Mouse (Mus musculus) heart, adult 2 months (tissue): ENCODE results near the gene Ehd1. TPM values are rescaled to one million over a fixed set of nuclear protein-coding genes. Genes with fewer than 3 reads are reported as not detected.

Experiments used
- DNase-seq, 2 experiments: peaks; one replicate each; pipeline ENCODE4 v3.0.0; 2021
- H3K27ac ChIP-seq: fragments of 200-600 bp; 2 replicates; pipeline ENCODE4 v1.8.1; 2022
- H3K27me3 ChIP-seq: fragments of 200-500 bp; 2 replicates; pipeline ENCODE4 v1.6.1; 2012; ENCODE audit warnings: mild to moderate bottlenecking, low read length, inconsistent platforms, mixed read lengths; ENCODE audit not compliant: control insufficient read depth, insufficient read depth
- H3K36me3 ChIP-seq: fragments of 200-500 bp; 2 replicates; pipeline ENCODE4 v1.6.1; 2012; ENCODE audit warnings: low read length, inconsistent platforms; ENCODE audit not compliant: control insufficient read depth, insufficient read depth
- H3K4me1 ChIP-seq: fragments of 200-500 bp; 2 replicates; pipeline ENCODE4 v1.6.1; 2011; ENCODE audit warnings: low read length; ENCODE audit not compliant: control insufficient read depth, insufficient read depth
- H3K4me3 ChIP-seq: fragments of 200-600 bp; 2 replicates; pipeline ENCODE4 v1.8.1; 2022
- H3K79me2 ChIP-seq: fragments of 200-500 bp; replicated peaks from 2 replicates; pipeline ENCODE4 v1.6.1; 2012; ENCODE audit warnings: mild to moderate bottlenecking, inconsistent platforms, low read length, moderate library complexity, mixed read lengths; ENCODE audit not compliant: control insufficient read depth, insufficient read depth
- H3K9ac ChIP-seq: fragments of 200-500 bp; 2 replicates; pipeline ENCODE4 v1.6.1; 2012; ENCODE audit warnings: low read depth, mild to moderate bottlenecking, control low read depth, inconsistent platforms, low read length, mixed read lengths
- CTCF ChIP-seq: fragments of 200-600 bp; IDR thresholded peaks from 2 replicates; pipeline ENCODE4 v1.8.1; 2022; ENCODE audit warnings: antibody characterized with exemption, mild to moderate bottlenecking, moderate library complexity
- EP300 ChIP-seq: fragments of 200-500 bp; IDR thresholded peaks from 2 replicates; pipeline ENCODE4 v1.6.1; 2011; ENCODE audit warnings: low read depth, low read length, control low read depth; ENCODE audit not compliant: insufficient read depth
- POLR2A ChIP-seq: fragments of 200-500 bp; IDR thresholded peaks from 2 replicates; pipeline ENCODE4 v1.6.1; 2011; ENCODE audit warnings: mild to moderate bottlenecking, low read depth, low read length, control low read depth; ENCODE audit not compliant: insufficient read depth
- WGBS: fragments of 180-500 bp; shearing (Covaris S2); methylation state at CpG from one replicate; pipeline ENCODE4 v1.1.7; 2018; 5-methylcytosine and 5-hydroxymethylcytosine counted together
- intact Hi-C: fragments of 180-260 bp; cut with DNase I; formaldehyde crosslinking; loops from one replicate; pipeline ENCODE4 v1.15.1; 2025
- polyA plus RNA-seq: library from polyadenylated mRNA; depleted of rRNA; stranded (reverse); fragments of >200 nt; gene quantifications from 2 replicates; pipeline ENCODE4 v1.2.3, GENCODE M21; 2012
- total RNA-seq, 2 experiments: library from RNA; stranded (reverse); gene quantifications; 2 replicates each; pipeline ENCODE4 v1.2.3; 2021

Gene Ehd1
- total and polyA plus RNA-seq, 3 experiments = 98.0 to 142 (median 120) TPM

DNA sequence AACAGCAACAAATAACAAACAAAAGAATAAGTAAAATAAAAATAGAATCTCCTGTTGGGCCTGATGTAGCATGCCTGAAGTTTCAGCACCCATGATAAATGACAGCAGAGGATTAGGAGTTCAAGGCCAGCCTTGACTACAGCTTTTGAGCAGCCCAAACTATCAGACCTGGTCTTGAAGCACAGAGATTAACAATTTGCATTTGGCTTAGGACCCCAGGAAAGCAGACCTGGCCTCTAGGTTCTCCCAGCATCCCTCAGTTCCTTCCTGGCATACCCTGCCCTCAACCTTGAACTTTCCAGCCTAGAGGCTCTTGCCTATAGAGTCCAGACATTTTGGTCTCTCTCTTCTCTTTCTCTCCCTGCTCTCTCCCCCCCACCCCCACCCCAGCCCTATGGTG, 37.8 kb upstream of the Ehd1 start:
- Histone ChIP-seq H3K27me3 (no peaks in the 10 kb centered on the region), H3K27ac (no peak overlapping the region), H3K79me2 (no peaks in the 10 kb centered on the region), H3K9ac (no peak overlapping the region), H3K4me3 (no peak overlapping the region), H3K4me1 (peaks cover 3% of the 10 kb centered on the region), H3K36me3 (no peaks in the 10 kb centered on the region)
- no peak for TF ChIP-seq EP300
- TF ChIP-seq CTCF = no peak
- intact Hi-C loops = no loop called here
- no peak for DNase-seq

DNA sequence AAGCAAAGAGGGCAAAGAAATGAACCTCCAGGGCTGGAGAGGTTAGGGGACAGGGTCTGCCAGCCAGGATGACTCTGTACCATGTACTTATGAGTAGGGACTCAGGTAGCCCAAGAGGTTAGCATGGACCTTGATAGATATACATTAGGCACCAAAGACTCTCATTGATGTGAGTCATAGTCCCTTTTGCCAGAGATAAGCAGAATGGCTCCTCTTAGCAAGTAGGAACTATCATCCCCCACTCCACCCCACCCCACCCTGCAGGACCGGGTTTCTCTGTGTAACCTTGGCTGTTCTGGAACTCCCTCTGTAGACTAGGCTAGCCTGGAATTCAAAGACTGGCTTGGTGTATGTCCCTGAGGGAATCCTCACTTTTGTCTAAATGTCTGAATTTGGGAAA, 36.4 kb upstream of the Ehd1 start:
- WGBS = 38% methylated on average over 1 of the region's 1 CpGs
- Histone ChIP-seq H3K4me3 (no peak overlapping the region), H3K4me1 (peaks cover 3% of the 10 kb centered on the region), H3K36me3 (no peaks in the 10 kb centered on the region), H3K27ac (no peak overlapping the region), H3K27me3 (no peaks in the 10 kb centered on the region), H3K9ac (no peak overlapping the region), H3K79me2 (no peaks in the 10 kb centered on the region)
- intact Hi-C loops = no loop called here
- no peak for DNase-seq
- TF ChIP-seq EP300 (no peak), CTCF (no peak), POLR2A (no peak)

DNA sequence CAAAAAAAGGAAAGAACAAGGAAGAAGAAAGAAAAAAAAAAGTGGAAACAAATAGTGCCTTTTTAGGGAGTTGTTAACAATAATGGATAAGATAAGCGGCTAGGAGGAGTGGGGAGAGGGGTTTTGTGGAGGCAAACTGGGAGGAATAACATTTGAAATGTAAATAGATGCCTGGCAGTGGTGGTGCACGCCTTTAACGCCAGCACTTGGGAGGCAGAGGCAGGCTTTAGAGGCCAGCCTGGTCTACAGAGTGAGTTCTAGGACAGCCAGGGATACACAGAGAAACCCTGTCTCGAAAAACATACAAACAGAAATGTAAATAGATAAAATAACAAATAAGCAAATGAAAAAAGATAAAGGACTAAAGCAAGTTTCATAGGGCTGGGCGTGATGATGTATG, 35.8 kb upstream of the Ehd1 start:
- Histone ChIP-seq H3K4me3 (peak overlapping the region; percentile 42), H3K27me3 (no peaks in the 10 kb centered on the region), H3K79me2 (no peaks in the 10 kb centered on the region), H3K9ac (no peak overlapping the region), H3K27ac (peak overlapping the region; percentile 75), H3K36me3 (no peaks in the 10 kb centered on the region), H3K4me1 (peaks cover 3% of the 10 kb centered on the region)
- DNase-seq = no peak
- TF ChIP-seq CTCF (no peak), EP300 (no peak), POLR2A (no peak)
- WGBS = 35% methylated on average over 5 of the region's 5 CpGs
- intact Hi-C loops = no loop called here

DNA sequence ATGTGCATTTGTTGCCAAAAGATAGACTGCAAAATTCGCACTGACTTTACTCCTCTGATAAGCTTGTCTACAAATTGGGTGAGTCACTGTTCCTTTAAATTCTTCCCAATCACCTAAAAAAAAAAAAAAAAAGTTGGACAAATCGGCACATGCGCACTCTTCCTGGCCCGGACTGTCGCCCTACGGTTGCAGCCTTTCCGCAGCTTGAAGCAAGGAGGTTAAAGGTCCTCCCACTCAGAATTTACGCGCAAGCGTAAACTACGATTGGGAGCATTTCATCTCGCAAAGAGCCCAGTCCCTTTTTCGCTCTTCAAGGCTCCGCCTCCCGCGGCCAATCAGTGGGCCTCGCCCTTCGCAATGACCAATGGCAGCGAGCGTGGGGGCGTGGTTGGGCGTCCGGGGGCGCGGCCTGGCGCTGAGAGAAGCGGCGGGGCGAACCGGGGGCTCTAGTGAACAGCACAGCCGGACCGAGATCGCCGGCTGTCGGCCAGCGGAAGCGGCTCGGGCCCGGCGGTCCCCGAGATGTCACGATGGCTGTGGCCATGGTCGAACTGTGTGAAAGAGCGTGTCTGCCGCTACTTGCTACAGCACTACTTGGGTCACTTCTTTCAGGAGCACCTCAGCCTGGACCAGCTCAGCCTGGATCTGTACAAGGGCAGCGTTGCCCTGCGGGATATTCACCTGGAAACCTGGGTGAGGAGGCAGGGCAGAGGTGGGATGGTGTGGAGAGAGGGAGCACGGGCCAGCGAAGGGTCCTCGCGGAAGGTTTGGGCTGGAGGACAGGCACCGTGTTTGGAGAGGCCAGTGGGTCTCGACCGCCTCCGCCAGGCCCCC, 35.0 kb upstream of the Ehd1 start, which contains the start of gene Atg2a:
Gene Atg2a (plus strand): TSS at position 395 of the 834 bp plus-strand sequence.
- H3K9ac ChIP-seq = peak within 1 kb of the TSS; percentile 80
- peaks cover under 1% of the 10 kb centered on the region for H3K4me1 ChIP-seq
- H3K4me3 ChIP-seq = peak within 1 kb of the TSS; percentile 96
- TF ChIP-seq EP300 (0 out of 2 replicates have a peak, but pooled peaks have one; percentile 36), CTCF (peak; percentile 32), POLR2A (peak; percentile 83)
- intact Hi-C loops = no loop called here
- H3K79me2 ChIP-seq = no peaks in the 10 kb centered on the region
- under 1% methylated on average over 55 of the region's 55 CpGs for WGBS
- peak within 1 kb of the TSS; percentile 86 for H3K27ac ChIP-seq
- no peaks in the 10 kb centered on the region for H3K36me3 ChIP-seq
- peak; percentile 98 to 99 for DNase-seq
- H3K27me3 ChIP-seq = no peaks in the 10 kb centered on the region

DNA sequence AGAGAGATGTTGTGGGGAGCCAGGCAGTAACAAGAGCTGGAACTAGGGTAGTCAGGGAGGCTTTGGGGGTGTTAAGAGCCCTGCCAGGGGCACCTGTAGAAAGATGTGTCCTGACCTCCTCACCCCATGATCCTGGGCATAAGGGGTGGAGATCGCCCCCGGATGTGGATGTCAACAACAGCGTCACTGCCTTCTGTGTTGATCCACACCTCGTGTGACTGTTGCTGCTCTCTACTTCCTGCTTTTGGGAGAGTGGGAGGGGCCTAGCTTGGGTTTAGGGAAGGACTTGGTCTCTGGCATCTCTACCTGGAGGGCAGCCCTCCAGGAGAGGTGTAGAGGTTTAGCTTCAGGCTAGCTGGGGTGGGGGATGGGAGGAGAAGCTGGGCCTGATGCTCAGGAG, 34.2 kb upstream of the Ehd1 start:
- TF ChIP-seq EP300 (0 out of 2 replicates have a peak, but pooled peaks have one; percentile 25), POLR2A (0 out of 2 replicates have a peak, but pooled peaks have one; percentile 38), CTCF (no peak)
- peak; percentile 55 to 63 for DNase-seq
- 0% methylated on average over 4 of the region's 4 CpGs for WGBS
- peak overlapping the region; percentile 96 for H3K4me3 ChIP-seq
- H3K27ac ChIP-seq = peak overlapping the region; percentile 86
- no peaks in the 10 kb centered on the region for H3K79me2 ChIP-seq
- H3K4me1 ChIP-seq = no peaks in the 10 kb centered on the region; the same call in none of the 2 replicates
- no peaks in the 10 kb centered on the region for H3K36me3 ChIP-seq
- intact Hi-C loops = no loop called here
- H3K9ac ChIP-seq = peak overlapping the region; percentile 80
- H3K27me3 ChIP-seq = no peaks in the 10 kb centered on the region

DNA sequence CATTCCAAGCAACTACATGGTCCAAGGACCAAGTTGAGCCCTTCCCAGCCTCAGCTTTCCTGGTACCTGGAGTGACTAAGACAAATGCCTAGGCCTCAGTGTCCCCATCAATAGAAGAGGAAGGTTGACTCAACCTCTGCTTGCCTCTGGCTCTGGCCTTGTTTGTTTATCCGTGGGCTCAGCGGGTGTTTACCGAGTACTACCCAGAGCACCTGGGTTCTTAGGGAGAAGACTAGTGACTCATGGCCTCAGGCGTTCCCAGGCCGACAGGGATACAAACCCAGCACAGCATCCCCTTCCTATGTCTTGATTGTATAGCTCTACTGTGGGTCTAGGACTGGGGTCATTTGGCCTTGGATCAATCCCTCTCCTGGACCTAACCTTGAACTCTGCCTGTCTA, 33.3 kb upstream of the Ehd1 start:
- WGBS = 76% methylated on average over 5 of the region's 5 CpGs
- no peak for DNase-seq
- H3K79me2 ChIP-seq = no peaks in the 10 kb centered on the region
- H3K4me1 ChIP-seq = no peaks in the 10 kb centered on the region; the same call in none of the 2 replicates
- no peak overlapping the region for H3K9ac ChIP-seq
- no peak overlapping the region for H3K27ac ChIP-seq
- TF ChIP-seq POLR2A = no peak
- no peak for TF ChIP-seq CTCF
- TF ChIP-seq EP300 = no peak
- H3K4me3 ChIP-seq = no peak overlapping the region
- H3K27me3 ChIP-seq = no peaks in the 10 kb centered on the region
- H3K36me3 ChIP-seq = no peaks in the 10 kb centered on the region
- intact Hi-C loops = no loop called here
